Mouse (Mus musculus) small intestine, adult 10 weeks (tissue): ENCODE results near the gene Rnf24. TPM values are rescaled to one million over a fixed set of nuclear protein-coding genes. Genes with fewer than 3 reads are reported as not detected.

Experiments
- polyA plus RNA-seq: library from polyadenylated mRNA; stranded (reverse); fragments of 350-450 nt; fragmentation: Illumina TruSeq; extraction: RNeasy Lipid Tissue Mini Kit (QIAGEN cat#74804); gene quantifications from one replicate; pipeline ENCODE4 v1.2.3, GENCODE M21; 2014; ENCODE audit warnings: low replicate concordance

Rnf24 gene
- polyA plus RNA-seq, result 6.3 TPM

DNA sequence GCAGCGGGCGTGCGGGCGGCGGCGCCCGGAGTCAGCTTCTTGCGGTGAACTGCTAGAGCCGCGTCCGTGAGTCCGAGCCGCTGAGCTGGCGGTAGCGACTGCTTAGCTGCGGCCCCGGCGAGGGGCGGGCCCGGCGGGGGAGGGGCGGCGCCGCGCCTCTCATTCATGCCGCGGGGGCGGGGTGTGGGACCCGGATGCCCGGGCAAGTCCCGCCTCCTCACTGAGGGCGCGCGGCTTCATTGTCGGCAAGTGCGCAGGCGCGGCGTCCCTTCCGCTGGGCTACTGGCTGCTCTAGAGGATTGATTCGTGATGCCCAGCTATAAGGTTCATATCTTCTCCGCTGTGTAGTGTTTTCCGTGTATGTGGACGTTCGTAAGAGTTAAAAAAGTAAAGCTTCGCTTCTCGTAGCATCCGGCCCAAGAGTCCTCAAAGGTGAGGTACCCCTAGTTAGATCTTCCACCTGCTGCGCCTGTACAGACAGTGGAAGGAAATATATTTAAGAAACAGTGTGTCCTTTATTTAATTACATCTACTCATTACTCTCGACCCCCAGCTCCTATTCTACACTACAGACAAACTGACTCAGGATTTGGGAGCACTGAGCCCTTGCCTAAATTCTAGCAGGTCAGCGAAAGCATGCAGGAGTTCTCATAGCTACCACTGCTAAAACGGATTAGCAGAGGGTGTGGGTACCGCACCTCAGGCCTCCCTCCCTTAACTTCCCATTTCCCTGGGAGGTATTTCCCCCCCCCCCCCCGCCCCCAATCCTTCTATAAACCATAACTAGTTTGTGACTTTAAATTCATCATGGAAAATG, at the start of gene Rnf24:
TSS of gene Rnf24 (minus strand) at position 146 of the 817 bp plus-strand sequence.

GRCm38 (mm10) chr2:131262213-131262672, 90.4 kb downstream of the Rnf24 start, which contains the start of gene Pank2:
Pank2 (plus strand) TSS chr2:131262495.

Other genes starting within 250 kb of the Rnf24 start
- gene Hspa12b, start 225.6 kb downstream of the Rnf24 start, polyA plus RNA-seq, result 0.30 TPM
- not detected for gene Gm11037, start 219.4 kb downstream of the Rnf24 start, polyA plus RNA-seq
- 0.93 TPM for gene 1700037H04Rik, start 192.8 kb downstream of the Rnf24 start, polyA plus RNA-seq
- 6.3 TPM for gene Cenpb, start 172.8 kb downstream of the Rnf24 start, polyA plus RNA-seq
- gene Cdc25b, start 165.9 kb downstream of the Rnf24 start, polyA plus RNA-seq, result 3.2 TPM
- gene Spef1, start 165.6 kb downstream of the Rnf24 start, polyA plus RNA-seq, result 1.1 TPM
- 4.5 TPM for gene Ap5s1, start 145.8 kb downstream of the Rnf24 start, polyA plus RNA-seq
- 7.1 TPM for gene Mavs, start 118.8 kb downstream of the Rnf24 start, polyA plus RNA-seq
- gene Pank2, start 90.4 kb downstream of the Rnf24 start, polyA plus RNA-seq, result 58.1 TPM
- gene Smox, start 138.6 kb upstream of the Rnf24 start, polyA plus RNA-seq, result 0.30 TPM
- not detected for gene Adra1d, start 209.4 kb upstream of the Rnf24 start, polyA plus RNA-seq